Mouse (Mus musculus): ENCODE results near the gene Ccna1. TPM values are rescaled to one million over a fixed set of nuclear protein-coding genes. Genes with fewer than 3 reads are reported as not detected.

The Ccna1 gene
- total RNA-seq, 2 experiments from 2014 or later = not detected

DNA sequence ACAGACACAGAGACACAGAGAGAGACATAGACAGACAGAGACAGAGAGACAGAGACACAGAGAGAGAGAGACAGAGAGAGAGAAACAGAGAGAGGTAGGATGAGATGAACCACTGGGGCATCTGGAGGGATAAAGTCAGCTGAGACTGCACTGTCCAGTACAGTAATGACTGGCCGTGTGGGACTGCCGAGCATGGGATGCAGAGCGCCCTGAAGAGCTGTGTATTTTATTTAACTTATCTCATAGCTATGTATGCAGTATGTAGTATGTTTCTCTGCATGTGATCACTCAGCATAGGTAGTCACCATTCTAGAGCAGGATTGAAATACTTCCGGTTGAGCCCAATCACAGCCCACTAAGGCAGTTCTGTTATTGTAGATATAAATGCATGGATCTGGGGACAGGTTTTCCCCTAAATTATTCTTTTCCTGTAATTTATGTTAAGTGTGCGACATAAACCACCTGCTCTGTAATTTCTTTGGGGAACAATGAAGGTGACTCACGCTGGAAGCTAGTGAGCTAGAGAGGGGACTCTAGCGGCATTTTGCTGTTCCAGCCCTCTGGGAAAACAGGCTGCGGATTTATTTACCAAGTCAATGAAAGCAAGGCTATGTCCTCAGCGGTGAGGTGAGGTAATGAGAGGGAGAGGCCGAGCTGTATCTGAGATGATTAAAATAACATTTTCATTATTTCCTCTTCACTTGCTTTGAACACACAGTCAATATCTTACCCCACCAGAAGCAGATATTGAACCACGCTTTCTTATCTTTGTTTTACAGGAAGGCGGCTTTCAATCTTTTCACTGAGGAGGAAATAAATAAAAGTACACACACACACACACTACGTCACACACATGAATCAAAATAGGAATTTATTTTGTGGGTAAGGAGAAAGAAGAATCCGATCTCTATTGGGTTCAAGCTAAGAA is 10.7 kb upstream of the Ccna1 start:
- no peak for DNase-seq

GRCm38 (mm10) chr3:55064396-55064795 is 9.1 kb upstream of the Ccna1 start:
- peak; percentile 77 to 82 for DNase-seq

- DNase-seq = no peak
Observed at GRCm38 (mm10) chr3:55062653-55063052, 7.4 kb upstream of the Ccna1 start.

GRCm38 (mm10) chr3:55056376-55056775 is 1.1 kb upstream of the Ccna1 start:
- DNase-seq = no peak

GRCm38 (mm10) chr3:55055747-55056120 is 433 bp upstream of the Ccna1 start:
- DNase-seq = no peak

DNA sequence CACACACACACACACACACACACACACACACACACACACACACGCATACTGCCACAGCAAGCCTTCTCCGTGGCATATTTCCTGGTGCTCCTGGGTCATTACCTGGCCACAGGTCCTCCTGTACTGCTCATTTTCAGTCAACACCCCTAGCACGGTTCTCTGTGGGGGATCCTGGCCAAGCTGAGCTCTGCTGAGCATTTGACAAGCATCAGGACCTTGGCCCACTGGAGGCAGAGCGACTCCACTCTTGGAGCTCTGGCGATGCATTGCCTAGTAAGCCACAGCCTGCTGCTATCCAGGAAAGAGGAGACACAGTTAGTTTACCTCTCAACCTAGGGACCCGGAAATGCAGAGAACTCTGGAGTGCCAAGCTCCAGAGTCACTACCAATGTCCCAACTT is 1.1 kb downstream of the Ccna1 start:
- no peak for DNase-seq

GRCm38 (mm10) chr3:55044601-55045370 is 10.5 kb downstream of the Ccna1 start:
- no peak for DNase-seq

GRCm38 (mm10) chr3:55037608-55038007 is 17.7 kb downstream of the Ccna1 start:
- DNase-seq = no peak

DNA sequence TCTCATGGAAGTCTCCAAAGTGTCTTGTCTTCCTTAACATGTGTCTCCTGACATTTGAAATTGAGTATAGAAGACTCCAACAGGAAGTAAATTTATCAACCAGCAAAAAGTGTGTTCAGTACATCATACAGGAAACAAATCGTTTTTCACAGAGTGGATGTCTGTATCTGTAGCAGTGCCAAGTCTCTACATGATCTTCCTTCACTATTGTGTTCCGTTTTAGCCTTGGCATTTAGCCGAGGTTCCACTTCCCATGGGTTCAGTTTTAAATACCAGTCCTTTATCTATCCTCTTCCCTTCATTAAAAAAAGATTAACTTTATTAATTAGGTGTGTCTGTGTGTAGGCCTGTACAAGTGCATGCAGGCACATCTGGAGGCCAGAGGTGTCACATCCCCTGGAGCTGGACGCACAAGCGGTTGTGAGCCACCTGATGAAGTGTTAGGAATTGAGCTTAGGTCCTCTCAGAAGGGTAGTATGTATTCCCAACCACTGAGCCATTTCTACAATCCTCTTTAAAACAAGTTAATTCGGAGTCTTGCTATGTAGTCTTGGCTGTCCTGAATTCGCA is 27.9 kb downstream of the Ccna1 start:
- DNase-seq = peak in 1 of 2 experiments; percentile 33

DNA sequence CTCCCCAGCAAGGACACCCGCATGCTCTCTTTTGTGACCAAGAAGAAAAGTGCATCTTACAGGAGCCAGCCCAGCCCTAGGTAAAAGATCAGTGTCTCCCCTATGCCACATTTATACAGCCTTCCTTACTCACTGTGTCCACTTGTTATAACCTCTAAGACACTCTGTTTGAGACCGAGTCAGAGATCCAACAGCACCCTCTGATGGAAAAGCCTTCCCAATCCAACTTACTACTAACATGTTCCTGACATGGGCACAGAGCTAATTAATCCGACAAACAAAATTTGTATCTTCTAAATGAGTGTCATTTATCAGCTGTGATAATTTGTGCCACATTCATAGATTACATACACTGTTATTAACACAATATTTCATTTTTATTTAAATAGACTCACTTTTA is 29.8 kb downstream of the Ccna1 start:
- no peak for DNase-seq

- DNase-seq = no peak
Observed at GRCm38 (mm10) chr3:55023347-55023746, 32.0 kb downstream of the Ccna1 start.

DNA sequence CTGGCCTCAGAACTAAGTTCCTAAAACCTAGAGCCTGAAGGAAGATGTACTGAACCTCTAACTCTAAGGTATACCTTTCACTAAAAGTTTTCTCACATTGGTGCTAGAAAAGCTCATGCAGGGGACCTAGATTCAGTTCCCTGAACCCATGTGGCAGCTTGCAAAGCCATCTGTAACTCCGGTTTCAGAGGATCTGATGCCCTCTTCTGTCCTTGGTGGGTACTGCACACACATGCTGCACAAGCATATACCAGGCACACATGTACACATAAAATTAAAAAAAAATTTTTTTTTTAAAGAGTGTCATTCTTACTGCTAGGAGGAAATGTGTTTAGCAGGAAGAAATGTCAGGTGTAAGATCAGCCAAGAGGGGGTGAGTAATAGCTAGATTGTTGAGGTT is 33.1 kb downstream of the Ccna1 start:
- DNase-seq = no peak

DNA sequence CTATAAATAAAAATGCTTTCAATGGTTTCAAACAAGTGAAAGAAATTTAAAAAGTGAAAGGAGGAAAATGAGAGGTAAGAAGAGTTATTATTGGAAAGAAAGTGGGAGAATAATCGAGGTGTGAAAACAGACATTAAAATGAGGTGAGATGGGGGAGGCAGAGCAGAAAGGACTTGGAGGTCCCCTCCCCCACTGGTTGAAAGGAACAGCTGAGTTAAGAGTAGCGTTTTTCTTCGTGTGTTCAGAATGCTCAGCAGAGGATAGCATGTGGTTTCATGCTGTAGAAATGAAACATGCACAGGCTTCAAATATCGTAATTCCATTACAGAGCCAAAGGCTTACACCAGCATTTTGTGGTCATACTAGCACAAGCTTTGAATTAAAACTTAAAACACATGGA is 42.8 kb downstream of the Ccna1 start:
- no peak for DNase-seq

- peak in 1 of 2 experiments; percentile 18 for DNase-seq
Observed at GRCm38 (mm10) chr3:55011681-55012080, 43.6 kb downstream of the Ccna1 start.

DNA sequence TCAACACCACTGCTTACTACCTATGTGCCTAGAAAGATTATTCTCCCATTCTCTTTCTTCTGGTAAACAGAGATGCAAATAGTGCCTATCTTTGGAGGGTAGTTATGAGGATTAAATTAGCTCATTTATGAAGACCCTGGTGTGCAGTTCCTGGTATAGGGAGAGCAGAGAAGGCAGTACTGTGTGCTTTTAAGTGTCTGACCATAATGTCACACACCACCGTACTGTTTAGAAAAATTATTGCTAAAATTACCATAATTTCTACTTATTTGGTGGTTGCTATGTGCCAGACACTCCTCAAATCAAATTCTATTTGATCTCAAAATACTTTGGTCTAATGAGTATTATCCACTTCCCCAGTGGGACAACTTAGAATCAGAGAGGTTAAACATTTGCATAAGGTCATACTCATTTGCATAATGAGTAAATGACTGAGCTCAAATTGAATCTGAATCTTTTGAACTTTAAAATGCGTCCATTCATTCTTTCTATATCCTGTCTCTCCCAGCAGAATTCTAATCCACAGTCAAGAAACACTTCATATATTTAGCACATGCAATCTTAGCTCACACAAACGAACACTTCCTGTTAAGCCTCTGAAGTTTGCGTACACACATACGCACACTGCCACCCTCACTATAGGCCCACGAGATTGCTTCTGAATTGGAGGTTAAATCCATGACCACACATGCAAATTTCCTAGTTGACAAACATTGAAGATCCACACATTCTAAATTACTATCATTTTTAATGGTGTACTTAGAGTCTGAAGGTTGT is 46.1 kb downstream of the Ccna1 start:
- no peak for DNase-seq

GRCm38 (mm10) chr3:55004036-55004435 is 51.3 kb downstream of the Ccna1 start:
- no peak for DNase-seq

DNA sequence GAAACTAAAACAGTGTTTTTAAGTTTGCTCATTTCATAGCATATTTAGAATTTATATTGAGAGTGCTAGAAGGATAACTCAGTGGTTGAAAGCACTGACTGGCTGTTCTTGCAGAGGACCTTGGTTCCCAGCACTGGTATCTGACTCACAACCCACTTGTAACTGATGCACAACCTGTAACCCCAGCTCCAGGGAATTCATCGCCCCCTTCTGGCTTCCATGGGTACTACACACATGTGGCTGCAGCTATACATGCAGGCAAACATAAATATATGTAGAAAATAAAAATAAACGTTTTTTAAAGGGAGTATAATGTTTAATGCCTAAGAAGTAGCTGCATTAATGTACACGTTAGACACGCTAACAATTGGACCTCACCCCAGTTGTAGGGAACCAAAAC is 53.6 kb downstream of the Ccna1 start:
- DNase-seq = no peak

Other genes with a start within 250 kb of the Ccna1 start
- gene Rfxap, start 247.7 kb downstream of the Ccna1 start, total RNA-seq (2021) = 10 to 100 TPM; 27.9 to 44.1 TPM
- not detected for gene Sertm1, start 139.6 kb downstream of the Ccna1 start, total RNA-seq (2021)
- gene Spg20, start 56.6 kb upstream of the Ccna1 start, total RNA-seq (2021) = 10 to 100 TPM; 40.6 to 59.0 TPM
- under 1 TPM in 1 of 2 experiments, not detected in 1; 0.33 TPM for gene Ccdc169, start 81.8 kb upstream of the Ccna1 start, total RNA-seq (2021)
- not detected for gene Sohlh2, start 126.5 kb upstream of the Ccna1 start, total RNA-seq (2021)
- gene Dclk1, start 186.9 kb upstream of the Ccna1 start, total RNA-seq (2021) = 1 to 10 TPM; 3.6 to 5.2 TPM

All from adrenal gland, postnatal 36 days (tissue).